Mouse (Mus musculus) NIH3T3 (cell line): ENCODE data around the gene Samd14.
"Not testable (repeated sequence)": the region's sequence is repeated elsewhere in the genome, so short reads cannot be mapped to it uniquely, and the experiment has no call there.

ENCODE experiments used
- DNase-seq: peaks from one replicate; pipeline ENCODE4 v3.0.0-alpha.2; 2012; ENCODE audit warnings: low read depth

The Samd14 gene

DNA sequence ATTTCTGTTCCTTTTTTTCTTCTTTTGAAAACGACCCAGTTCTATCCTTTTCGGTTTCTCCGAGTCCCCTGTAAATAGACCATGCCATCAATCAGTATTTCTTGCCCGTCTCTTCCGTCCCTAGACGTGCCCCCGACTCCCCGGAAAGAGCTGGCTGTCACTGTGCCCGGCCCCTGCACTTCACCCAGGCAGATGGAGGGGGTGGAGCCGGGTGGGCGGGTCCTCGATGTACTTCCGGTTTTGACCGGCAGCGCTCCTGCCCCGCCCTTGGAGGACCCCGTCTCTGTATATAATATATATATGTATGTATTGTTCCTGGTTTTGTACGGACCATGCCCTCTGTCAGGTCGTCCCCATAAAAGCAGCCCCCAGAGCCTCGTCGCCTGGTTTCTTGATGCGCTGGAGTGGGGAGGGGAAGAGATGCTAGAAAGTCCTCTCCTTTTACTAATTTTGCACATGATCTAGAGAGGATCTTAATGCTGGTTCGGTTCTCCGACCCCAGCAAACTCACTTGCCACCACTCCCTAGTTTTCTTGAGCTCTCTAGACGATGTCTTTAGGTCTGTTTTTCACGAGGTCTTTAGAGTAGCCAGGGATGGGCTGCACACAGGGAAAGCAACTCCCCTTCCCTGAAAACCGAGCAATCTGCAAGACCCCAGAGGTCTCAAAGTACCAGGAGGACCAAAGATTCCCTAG lies 3.0 kb upstream of the Samd14 start:
- DNase-seq = no peak

GRCm38 (mm10) chr11:95007418-95007817 lies 2.3 kb upstream of the Samd14 start:
- no peak for DNase-seq

DNA sequence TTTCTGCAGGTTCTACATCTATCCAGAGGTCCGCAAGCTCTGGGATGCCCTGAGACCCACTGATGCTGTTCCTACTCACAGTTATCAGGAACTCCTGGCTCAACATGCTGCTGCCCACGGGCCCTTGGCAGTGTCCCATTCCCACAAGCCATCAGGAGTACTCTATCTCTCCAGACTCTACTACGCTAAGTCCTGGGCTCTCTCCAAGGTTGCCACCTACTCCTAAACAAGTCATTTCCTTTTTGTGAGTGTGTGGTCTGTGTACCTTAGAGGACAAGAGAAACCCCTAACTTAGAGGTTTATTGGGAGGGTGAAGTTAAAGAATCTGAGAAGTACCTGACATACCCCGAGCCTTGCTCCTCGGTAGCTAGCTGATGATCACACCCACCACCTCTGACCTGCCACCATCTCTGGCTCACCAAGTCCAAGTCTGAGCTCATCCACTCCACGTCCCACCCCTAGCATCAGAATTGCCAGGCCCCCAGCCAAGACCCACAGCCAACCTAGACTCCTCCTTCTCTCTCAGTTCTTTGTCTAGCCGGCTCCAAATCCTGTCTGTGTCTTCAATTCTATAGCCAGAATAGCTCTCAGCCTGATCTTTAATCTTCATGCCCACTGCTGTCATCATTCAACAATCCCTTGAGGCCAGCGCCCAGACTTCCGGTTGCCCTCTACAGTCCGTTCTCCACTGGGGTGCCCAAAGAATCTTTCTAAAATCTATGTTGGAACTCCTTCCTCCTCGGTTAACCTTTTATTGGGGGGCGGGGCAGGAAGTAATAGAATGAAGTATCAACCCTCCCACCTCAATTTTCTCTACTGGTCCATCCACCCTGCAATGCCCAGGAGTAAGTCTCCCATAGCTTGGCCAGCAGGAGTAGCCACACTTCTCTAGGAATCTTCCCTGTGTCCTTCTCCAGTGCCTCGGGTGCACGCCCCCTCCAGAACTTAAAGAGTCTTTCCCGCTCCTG lies 734 bp upstream of the Samd14 start:
- peak; percentile 73 for DNase-seq

DNA sequence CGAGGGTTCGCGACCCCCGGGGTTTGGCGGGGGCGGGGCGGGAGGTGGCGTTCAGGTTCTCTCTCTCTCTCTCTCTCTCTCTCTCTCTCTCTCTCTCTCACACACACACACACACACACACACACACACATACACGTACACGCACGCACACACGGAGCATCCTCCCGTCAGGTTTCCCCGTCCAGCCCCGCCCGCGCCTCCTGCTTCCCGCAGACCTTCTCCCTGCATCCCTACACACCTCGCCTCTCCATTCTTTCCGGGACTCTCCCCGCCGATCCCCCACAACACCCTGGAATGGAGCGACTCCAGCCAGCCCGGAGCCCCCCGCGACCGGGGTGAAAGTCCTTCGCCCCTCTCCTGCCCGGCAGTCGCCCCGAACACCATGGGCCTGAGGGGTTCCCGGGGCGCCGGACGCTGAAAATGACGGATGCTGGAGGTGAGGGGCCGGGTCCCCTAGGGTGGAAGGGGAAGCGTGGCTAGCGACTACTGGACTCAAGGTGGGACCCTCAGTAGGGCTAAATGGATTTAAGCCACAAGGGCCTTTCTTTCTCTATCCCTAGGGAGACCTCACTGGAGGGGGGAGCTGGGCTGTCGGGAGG lies 561 bp downstream of the Samd14 start:
- peak; percentile 45 for DNase-seq

DNA sequence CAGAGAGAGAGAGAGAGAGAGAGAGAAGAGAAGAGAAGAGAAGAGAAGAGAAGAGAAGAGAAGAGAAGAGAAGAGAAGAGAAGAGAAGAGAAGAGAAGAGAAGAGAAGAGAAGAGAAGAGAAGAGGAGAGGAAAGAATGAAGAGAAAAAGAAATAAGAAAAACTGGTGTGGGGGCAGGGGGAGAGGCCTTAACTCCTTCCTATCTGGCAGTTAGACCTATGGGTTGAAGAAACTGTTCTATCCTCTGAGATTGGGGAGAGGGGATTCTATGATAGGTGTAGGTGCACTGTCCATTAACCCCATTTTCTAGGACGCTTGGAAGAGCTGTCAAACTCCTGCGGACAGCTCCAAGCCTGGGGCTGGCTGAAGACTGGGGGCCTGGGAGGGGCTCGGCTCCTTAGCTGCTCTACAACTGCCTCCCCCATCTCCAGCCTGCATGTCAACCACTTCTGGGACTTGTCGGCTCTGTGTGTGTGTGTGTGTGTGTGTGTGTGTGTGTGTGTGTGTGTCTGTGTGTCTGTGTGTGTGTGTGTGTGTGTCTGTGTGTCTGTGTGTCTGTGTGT lies 1.2 kb downstream of the Samd14 start:
- not testable (repeated sequence) for DNase-seq

DNA sequence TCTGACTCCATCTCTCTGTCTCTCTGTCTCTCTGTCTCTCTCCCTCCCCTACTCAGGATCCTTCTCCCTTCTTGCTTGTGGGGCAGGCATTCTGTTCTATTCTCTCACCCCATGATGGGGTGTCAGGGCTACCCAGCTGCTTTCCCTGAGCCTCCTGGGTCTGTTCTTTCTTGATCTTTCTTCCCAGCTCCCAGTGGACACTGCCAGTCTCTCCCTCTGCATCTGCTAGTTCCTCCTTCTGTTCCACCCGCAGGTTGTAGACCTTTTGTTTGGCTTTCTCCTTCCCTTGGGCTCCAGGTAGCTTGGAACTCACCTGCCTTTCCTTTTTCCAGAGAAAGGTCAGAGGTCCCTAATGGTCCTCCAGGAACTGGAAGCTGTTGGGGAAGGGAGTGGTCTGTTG lies 1.7 kb downstream of the Samd14 start:
- no peak for DNase-seq

DNA sequence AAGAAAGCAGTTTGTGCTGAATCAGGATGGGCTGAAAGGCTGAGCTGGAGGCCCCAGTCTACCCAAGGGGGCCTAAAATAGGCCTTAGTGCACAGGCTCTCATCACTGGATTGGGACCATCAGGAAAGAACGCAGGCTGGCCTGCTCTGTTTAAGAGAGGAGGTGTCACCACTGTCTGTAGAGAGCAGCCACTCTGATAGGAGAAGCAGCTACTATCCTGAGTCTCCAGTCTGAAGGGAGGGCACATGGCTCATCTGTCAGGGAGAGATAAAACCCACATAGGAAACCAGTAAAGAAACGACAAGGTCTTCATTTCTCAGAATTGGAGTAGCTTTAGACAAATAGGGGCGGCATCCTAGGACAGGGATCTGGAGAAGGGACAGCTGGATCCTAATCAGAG lies 2.4 kb downstream of the Samd14 start:
- DNase-seq = no peak

GRCm38 (mm10) chr11:95012487-95012886 lies 2.8 kb downstream of the Samd14 start:
- no peak for DNase-seq

- no peak for DNase-seq
These were observed 5.8 kb downstream of the Samd14 start for GRCm38 (mm10) chr11:95015484-95015883.

DNA sequence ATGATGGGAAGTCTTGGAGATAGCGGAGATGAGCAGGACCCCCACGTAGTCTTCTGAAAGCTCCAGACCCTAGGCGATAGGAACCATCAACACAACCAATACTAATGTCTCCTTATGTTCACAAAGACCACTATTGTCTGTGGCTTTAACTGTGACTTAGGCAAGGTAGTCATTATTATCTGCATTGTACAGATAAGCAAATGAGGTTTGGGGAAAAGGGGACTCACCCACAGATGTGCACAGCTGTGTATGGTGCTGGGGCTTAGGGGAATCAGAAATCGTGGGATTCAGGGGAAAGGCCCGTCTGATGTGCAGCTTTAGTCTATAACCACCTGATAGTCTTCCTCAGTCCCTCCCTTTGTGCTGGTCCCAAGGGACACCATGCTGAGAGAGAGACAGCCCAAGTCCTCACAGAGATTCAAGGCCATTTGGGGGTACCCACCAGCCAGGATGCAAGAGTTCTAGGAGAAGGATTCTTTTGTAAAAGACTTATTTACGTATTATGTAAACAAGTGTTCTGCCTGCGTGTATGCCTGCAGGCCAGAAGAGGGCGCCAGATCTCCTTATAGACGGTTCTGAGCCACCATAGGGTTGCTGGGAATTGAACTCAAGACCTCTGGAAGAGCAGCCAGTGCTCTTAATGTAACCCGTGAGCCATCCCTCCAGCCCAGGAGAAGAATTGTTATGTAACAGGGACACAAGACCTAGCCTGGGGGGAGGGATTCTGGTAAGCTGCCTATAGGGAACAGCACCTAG lies 12.7 kb downstream of the Samd14 start:
- DNase-seq = peak; percentile 21

DNA sequence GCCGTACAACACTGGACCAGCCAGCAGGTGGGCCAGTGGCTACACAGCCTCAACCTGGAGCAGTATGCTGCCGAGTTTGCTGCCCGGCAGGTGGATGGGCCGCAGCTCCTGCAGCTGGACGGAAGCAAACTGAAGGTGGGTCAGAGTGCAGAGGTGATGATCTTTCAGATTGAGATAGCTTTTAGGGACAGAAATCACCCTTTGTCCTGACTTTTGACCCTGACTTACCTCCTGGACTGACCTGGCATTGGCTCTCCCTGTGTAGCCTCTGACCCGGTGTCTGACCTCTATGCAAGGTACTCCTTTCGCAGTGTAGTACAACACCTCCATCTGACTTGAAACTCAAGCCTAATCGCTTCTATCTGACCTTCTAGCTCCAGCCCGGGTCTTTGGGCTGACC lies 13.8 kb downstream of the Samd14 start:
- DNase-seq = no peak

DNA sequence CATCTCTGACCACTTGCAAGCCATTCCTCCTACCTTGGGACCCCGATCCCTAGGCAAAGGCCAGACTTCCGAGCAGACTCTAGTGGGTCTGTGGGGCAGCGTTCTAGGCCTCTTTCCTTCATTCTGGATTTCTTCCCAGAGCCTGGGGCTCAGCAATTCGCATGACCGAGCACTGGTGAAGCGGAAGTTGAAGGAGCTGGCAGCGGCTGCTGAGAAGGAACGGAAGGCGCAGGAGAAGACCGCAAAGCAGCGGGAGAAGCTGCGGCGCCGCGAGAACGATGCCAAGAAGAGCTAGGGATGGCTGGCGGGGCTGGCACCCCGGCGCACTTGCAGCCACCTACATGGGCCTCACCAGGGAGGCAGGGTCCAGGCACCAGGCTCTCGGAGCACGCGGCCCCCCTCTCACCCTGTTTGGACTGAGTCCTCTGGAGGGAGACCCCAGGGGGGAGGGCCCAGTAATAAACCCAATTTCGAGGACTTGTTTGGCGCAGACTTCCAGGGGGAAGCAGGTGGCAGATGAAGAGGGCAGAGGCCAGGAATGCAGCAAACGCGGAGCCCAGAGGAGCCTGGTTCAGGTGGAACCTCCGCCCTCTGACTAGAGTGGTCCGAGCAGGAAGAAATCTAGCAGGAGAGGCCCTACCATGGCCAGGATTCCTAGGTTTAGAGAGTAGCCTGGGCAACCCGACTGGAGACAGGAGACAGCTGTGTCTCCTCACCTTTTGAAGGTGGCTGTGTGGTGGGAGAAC lies 14.9 kb downstream of the Samd14 start:
- no peak for DNase-seq

GRCm38 (mm10) chr11:95025227-95026012 lies 15.7 kb downstream of the Samd14 start:
- DNase-seq = no peak

- DNase-seq = no peak
These were observed 16.4 kb downstream of the Samd14 start for GRCm38 (mm10) chr11:95026090-95026542.

GRCm38 (mm10) chr11:95026849-95027248 lies 17.2 kb downstream of the Samd14 start:
- no peak for DNase-seq

- no peak for DNase-seq
These were observed 18.3 kb downstream of the Samd14 start for GRCm38 (mm10) chr11:95027850-95028470.

DNA sequence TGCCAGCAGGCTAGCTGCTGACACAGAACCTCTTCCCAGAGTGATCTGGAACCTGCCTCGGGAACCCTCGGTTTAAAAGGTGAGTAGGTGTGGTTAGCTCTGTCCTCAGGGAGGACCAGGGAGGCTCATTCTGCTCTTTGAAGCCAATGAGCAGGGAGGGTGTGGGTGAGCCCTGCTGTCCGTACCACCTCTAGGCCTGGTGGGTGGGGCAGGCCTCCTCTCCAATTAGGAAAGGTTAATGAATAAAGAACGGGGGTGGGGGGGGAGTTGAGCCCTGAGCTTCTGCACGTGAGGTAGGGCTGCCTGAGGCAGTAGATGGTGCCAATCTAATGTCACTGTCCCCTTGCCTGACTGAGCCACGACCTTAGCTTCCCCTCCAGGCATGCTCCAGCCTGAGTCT lies 23.3 kb downstream of the Samd14 start:
- no peak for DNase-seq

- no peak for DNase-seq
These were observed 23.9 kb downstream of the Samd14 start for GRCm38 (mm10) chr11:95033617-95034016.

GRCm38 (mm10) chr11:95034902-95035301 lies 25.2 kb downstream of the Samd14 start:
- DNase-seq = no peak

- DNase-seq = no peak
These were observed 26.8 kb downstream of the Samd14 start for GRCm38 (mm10) chr11:95036521-95036920.
